Mouse (Mus musculus) limb, embryonic 10.5 days (tissue): ENCODE data around the gene Usp43. TPM values are rescaled to one million over a fixed set of nuclear protein-coding genes. Genes with fewer than 3 reads are reported as not detected.

Source experiments
- DNase-seq: peaks from one replicate; pipeline ENCODE4 v3.0.0-alpha.2; 2017; ENCODE audit warnings: low spot score
- H3K27ac ChIP-seq: fragments of 300-500 bp; sonication (generic); 2 replicates; pipeline ENCODE4 v1.5.1; 2016; ENCODE audit warnings: mild to moderate bottlenecking
- H3K27me3 ChIP-seq: fragments of 300-500 bp; sonication (generic); 2 replicates; pipeline ENCODE4 v1.6.1; 2016; ENCODE audit warnings: low read depth, mild to moderate bottlenecking; ENCODE audit not compliant: poor library complexity, severe bottlenecking
- H3K36me3 ChIP-seq: fragments of 300-500 bp; sonication (generic); 2 replicates; pipeline ENCODE4 v1.6.1; 2016; ENCODE audit warnings: mild to moderate bottlenecking, moderate library complexity
- H3K4me1 ChIP-seq: fragments of 300-500 bp; sonication (generic); 2 replicates; pipeline ENCODE4 v1.6.1; 2016
- H3K4me3 ChIP-seq: fragments of 300-500 bp; sonication (generic); 2 replicates; pipeline ENCODE4 v1.5.1; 2016; ENCODE audit warnings: mild to moderate bottlenecking, moderate library complexity
- H3K9me3 ChIP-seq: fragments of 300-500 bp; sonication (generic); replicated peaks from 2 replicates; pipeline ENCODE4 v1.6.1; 2016; ENCODE audit warnings: mild to moderate bottlenecking
- WGBS: fragments of 180-500 bp; shearing (Covaris S2); methylation state at CpG from one replicate; pipeline ENCODE4 v1.1.7; 2016; 5-methylcytosine and 5-hydroxymethylcytosine counted together
- polyA plus RNA-seq: library from polyadenylated mRNA; unstranded; fragments of >200 nt; fragmentation: Nextera tagmentation; extraction: Ambion mirVana; gene quantifications from 2 replicates; pipeline ENCODE4 v1.2.1, GENCODE M21; 2016

Gene Usp43
- 0.46 and 1.1 TPM in 2 replicates for polyA plus RNA-seq

GRCm38 (mm10) chr11:67921827-67922754 lies at the start of gene Usp43:
TSS of gene Usp43 (minus strand) at chr11:67922153.
- WGBS: under 1% methylated on average over 66 of the region's 80 CpGs
- Histone ChIP-seq H3K36me3 (no peaks in the 10 kb centered on the region), H3K9me3 (no peaks in the 10 kb centered on the region), H3K27me3 (peaks cover 40% of the 10 kb centered on the region), H3K4me3 (peak within 1 kb of the TSS; percentile 74), H3K4me1 (peaks cover 25% of the 10 kb centered on the region), H3K27ac (peak within 1 kb of the TSS; percentile 77)
- DNase-seq: peak; percentile 70

GRCm38 (mm10) chr11:67967831-67968230 lies 45.9 kb upstream of the Usp43 start:
- Histone ChIP-seq H3K36me3 (0 out of 2 replicates have a peak, but pooled peaks cover 6% of the 10 kb centered on the region), H3K27ac (no peak overlapping the region), H3K9me3 (no peaks in the 10 kb centered on the region), H3K27me3 (no peaks in the 10 kb centered on the region), H3K4me3 (no peak overlapping the region), H3K4me1 (peaks cover 19% of the 10 kb centered on the region)
- 83% methylated on average over 11 of the region's 11 CpGs for WGBS
- DNase-seq: no peak

- Histone ChIP-seq H3K36me3 (0 out of 2 replicates have a peak, but pooled peaks cover 6% of the 10 kb centered on the region), H3K27ac (peak within 1 kb of the TSS; percentile 74), H3K4me3 (peak within 1 kb of the TSS; percentile 65), H3K9me3 (no peaks in the 10 kb centered on the region), H3K4me1 (peaks cover 19% of the 10 kb centered on the region), H3K27me3 (no peaks in the 10 kb centered on the region)
- DNase-seq: peak; percentile 97
- WGBS: under 1% methylated on average over 28 of the region's 28 CpGs
Measured at GRCm38 (mm10) chr11:67965905-67966878, 44.2 kb upstream of the Usp43 start, which contains the start of gene Stx8. TSS of gene Stx8 (plus strand) at chr11:67966193.

- peak; percentile 88 for DNase-seq
- Histone ChIP-seq H3K4me1 (peaks cover 19% of the 10 kb centered on the region), H3K36me3 (0 out of 2 replicates have a peak, but pooled peaks cover 3% of the 10 kb centered on the region), H3K4me3 (peak within 1 kb of the TSS; percentile 65), H3K9me3 (no peaks in the 10 kb centered on the region), H3K27ac (peak within 1 kb of the TSS; percentile 74), H3K27me3 (no peaks in the 10 kb centered on the region)
- WGBS: 9% methylated on average over 15 of the region's 15 CpGs
Measured at GRCm38 (mm10) chr11:67965242-67965883, 43.4 kb upstream of the Usp43 start, which contains the start of gene Cfap52. TSS of gene Cfap52 (minus strand) at chr11:67965651.

GRCm38 (mm10) chr11:67964110-67964509 lies 42.2 kb upstream of the Usp43 start:
- Histone ChIP-seq H3K4me3 (no peak overlapping the region), H3K36me3 (no peaks in the 10 kb centered on the region), H3K9me3 (no peaks in the 10 kb centered on the region), H3K27ac (no peak overlapping the region), H3K27me3 (no peaks in the 10 kb centered on the region), H3K4me1 (peaks cover 19% of the 10 kb centered on the region)
- 82% methylated on average over 6 of the region's 6 CpGs for WGBS
- DNase-seq: no peak

GRCm38 (mm10) chr11:67954413-67954812 lies 32.5 kb upstream of the Usp43 start:
- no peak for DNase-seq
- WGBS: 88% methylated on average over 6 of the region's 6 CpGs
- Histone ChIP-seq H3K4me3 (no peak overlapping the region), H3K9me3 (no peaks in the 10 kb centered on the region), H3K4me1 (no peaks in the 10 kb centered on the region), H3K36me3 (no peaks in the 10 kb centered on the region), H3K27me3 (no peaks in the 10 kb centered on the region), H3K27ac (no peak overlapping the region)

GRCm38 (mm10) chr11:67953604-67954003 lies 31.7 kb upstream of the Usp43 start:
- Histone ChIP-seq H3K4me1 (no peaks in the 10 kb centered on the region), H3K36me3 (no peaks in the 10 kb centered on the region), H3K9me3 (no peaks in the 10 kb centered on the region), H3K27me3 (no peaks in the 10 kb centered on the region), H3K4me3 (no peak overlapping the region), H3K27ac (no peak overlapping the region)
- 84% methylated on average over 5 of the region's 5 CpGs for WGBS
- no peak for DNase-seq

- H3K27me3 ChIP-seq: no peaks in the 10 kb centered on the region
- no peaks in the 10 kb centered on the region for H3K9me3 ChIP-seq
- WGBS: 91% methylated on average over 9 of the region's 9 CpGs
- no peak for DNase-seq
- no peaks in the 10 kb centered on the region for H3K36me3 ChIP-seq
- H3K4me1 ChIP-seq: peaks cover 3% of the 10 kb centered on the region; the same call in 1 of the 2 replicates
- no peak overlapping the region for H3K27ac ChIP-seq
- H3K4me3 ChIP-seq: no peak overlapping the region
Measured at GRCm38 (mm10) chr11:67949475-67949874, 27.5 kb upstream of the Usp43 start.

- no peak for DNase-seq
- Histone ChIP-seq H3K27me3 (no peaks in the 10 kb centered on the region), H3K36me3 (no peaks in the 10 kb centered on the region), H3K4me3 (no peak overlapping the region), H3K27ac (no peak overlapping the region), H3K9me3 (no peaks in the 10 kb centered on the region), H3K4me1 (peaks cover 3% of the 10 kb centered on the region; the same call in 1 of the 2 replicates)
- 77% methylated on average over 3 of the region's 3 CpGs for WGBS
Measured at GRCm38 (mm10) chr11:67948229-67948628, 26.3 kb upstream of the Usp43 start.

GRCm38 (mm10) chr11:67932156-67932555 lies 10.2 kb upstream of the Usp43 start:
- no peak overlapping the region for H3K4me3 ChIP-seq
- no peaks in the 10 kb centered on the region for H3K36me3 ChIP-seq
- H3K27me3 ChIP-seq: no peaks in the 10 kb centered on the region
- DNase-seq: no peak
- H3K27ac ChIP-seq: no peak overlapping the region
- 90% methylated on average over 3 of the region's 3 CpGs for WGBS
- no peaks in the 10 kb centered on the region for H3K4me1 ChIP-seq
- no peaks in the 10 kb centered on the region for H3K9me3 ChIP-seq

- DNase-seq: no peak
- 11% methylated on average over 15 of the region's 15 CpGs for WGBS
- Histone ChIP-seq H3K36me3 (no peaks in the 10 kb centered on the region), H3K9me3 (no peaks in the 10 kb centered on the region), H3K4me1 (peaks cover 19% of the 10 kb centered on the region), H3K27me3 (peaks cover 9% of the 10 kb centered on the region), H3K27ac (no peak overlapping the region), H3K4me3 (no peak overlapping the region)
Measured at GRCm38 (mm10) chr11:67926348-67927055, 4.5 kb upstream of the Usp43 start.
